Mouse (Mus musculus) intestine, embryonic 14.5 days (tissue): ENCODE data around the gene Irgq. TPM values are rescaled to one million over a fixed set of nuclear protein-coding genes. Genes with fewer than 3 reads are reported as not detected.
"Not testable (repeated sequence)": the region's sequence is repeated elsewhere in the genome, so short reads cannot be mapped to it uniquely, and the experiment has no call there.

Experiments
- ATAC-seq: fragments of 200-750 bp; cut with Nextera tagmentation; replicated peaks from 2 replicates; pipeline ENCODE4 v1.8.0; 2017; ENCODE audit warnings: low read depth, moderate number of reproducible peaks, moderate TSS enrichment, moderate library complexity; ENCODE audit not compliant: low FRiP score, low TSS enrichment
- DNase-seq: peaks from one replicate; pipeline ENCODE4 v3.0.0-alpha.2; 2018; ENCODE audit warnings: low spot score
- H3K27ac ChIP-seq: fragments of 300-500 bp; sonication (generic); 2 replicates; pipeline ENCODE4 v1.5.1; 2014; ENCODE audit warnings: low read depth, mild to moderate bottlenecking, control low read depth
- H3K27me3 ChIP-seq: fragments of 300-500 bp; sonication (generic); replicated peaks from 2 replicates; pipeline ENCODE4 v1.6.1; 2014; ENCODE audit warnings: low read length, control low read depth; ENCODE audit not compliant: control insufficient read depth, insufficient read depth
- H3K36me3 ChIP-seq: fragments of 300-500 bp; sonication (generic); 2 replicates; pipeline ENCODE4 v1.6.1; 2014; ENCODE audit warnings: low read length, control low read depth; ENCODE audit not compliant: control insufficient read depth, insufficient read depth
- H3K4me1 ChIP-seq: fragments of 300-500 bp; sonication (generic); replicated peaks from 2 replicates; pipeline ENCODE4 v1.6.1; 2014; ENCODE audit warnings: low read length, control low read depth, mixed read lengths; ENCODE audit not compliant: control insufficient read depth, insufficient read depth
- H3K4me2 ChIP-seq: fragments of 300-500 bp; sonication (generic); 2 replicates; pipeline ENCODE4 v1.6.1; 2014; ENCODE audit warnings: low read length
- H3K4me3 ChIP-seq: fragments of 300-500 bp; sonication (generic); 2 replicates; pipeline ENCODE4 v1.5.1; 2014; ENCODE audit warnings: low read depth, low read length, control low read depth, mixed read lengths
- H3K9ac ChIP-seq: fragments of 300-500 bp; sonication (generic); 2 replicates; pipeline ENCODE4 v1.6.1; 2014; ENCODE audit warnings: mild to moderate bottlenecking, low read length
- H3K9me3 ChIP-seq: fragments of 300-500 bp; sonication (generic); 2 replicates; pipeline ENCODE4 v1.6.1; 2016; ENCODE audit warnings: low read length, control low read depth; ENCODE audit not compliant: control insufficient read depth
- WGBS: fragments of 180-500 bp; shearing (Covaris S2); extraction: QIAGEN DNeasy Blood & Tissue Kit; methylation state at CpG from one replicate; pipeline ENCODE4 v1.1.7; 2014; 5-methylcytosine and 5-hydroxymethylcytosine counted together
- polyA plus RNA-seq: library from polyadenylated mRNA; unstranded; fragments of >200 nt; fragmentation: Nextera tagmentation; extraction: Ambion mirVana; gene quantifications from 2 replicates; pipeline ENCODE4 v1.2.1, GENCODE M21; 2014

The Irgq gene
- polyA plus RNA-seq, 1 experiment from 2014 or later, result 6.3 TPM

DNA sequence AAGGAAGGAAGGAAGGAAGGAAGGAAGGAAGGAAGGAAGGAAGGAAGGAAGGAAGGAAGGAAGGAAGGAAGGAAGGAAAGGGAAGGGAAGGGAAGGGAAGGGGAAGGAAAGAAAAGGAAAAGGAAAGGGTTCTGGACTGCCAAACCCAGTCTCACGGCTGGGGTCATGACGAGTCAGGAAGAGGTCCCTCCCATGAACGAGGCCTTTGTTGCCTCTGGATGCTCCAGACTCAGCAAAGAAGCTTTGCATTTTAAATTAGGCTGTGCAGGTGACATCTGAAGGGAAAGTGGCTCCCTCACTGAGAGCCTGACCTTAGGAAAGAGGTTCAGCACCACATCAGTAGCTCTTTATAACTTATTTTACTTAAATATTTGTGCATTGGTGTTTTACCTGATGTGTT is 11.4 kb upstream of the Irgq start:
- Histone ChIP-seq H3K4me2 (no peak overlapping the region), H3K9me3 (no peaks in the 10 kb centered on the region), H3K4me3 (no peak overlapping the region), H3K36me3 (peaks cover 7% of the 10 kb centered on the region; the same call in 1 of the 2 replicates), H3K27me3 (no peaks in the 10 kb centered on the region), H3K27ac (no peak overlapping the region), H3K4me1 (no peaks in the 10 kb centered on the region), H3K9ac (no peak overlapping the region)
- DNase-seq (no peak), ATAC-seq (no peak)
- 62% methylated on average over 3 of the region's 3 CpGs for WGBS

DNA sequence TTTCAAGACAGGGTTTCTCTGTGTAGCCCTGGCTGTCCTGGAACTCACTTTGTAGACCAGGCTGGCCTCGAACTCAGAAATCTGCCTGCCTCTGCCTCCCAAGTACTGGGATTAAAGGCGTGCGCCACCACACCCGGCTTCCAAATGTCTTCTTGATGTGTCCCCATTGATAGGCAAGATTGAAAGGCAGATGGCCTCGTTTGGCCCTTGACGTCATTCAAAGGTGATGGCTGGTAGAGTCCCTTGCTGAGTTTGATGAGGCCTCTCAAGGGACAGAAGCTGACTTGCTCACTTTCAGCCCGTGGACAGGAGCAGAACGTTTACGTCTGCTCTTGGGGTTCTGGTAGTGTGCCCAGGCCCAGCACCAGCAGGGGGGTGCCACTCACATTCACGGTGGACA is 10.4 kb upstream of the Irgq start:
- H3K36me3 ChIP-seq, H3K4me1 ChIP-seq, H3K9me3 ChIP-seq, ATAC-seq, H3K4me2 ChIP-seq, H3K27ac ChIP-seq, DNase-seq, H3K27me3 ChIP-seq, H3K4me3 ChIP-seq, H3K9ac ChIP-seq: not testable (repeated sequence)
- WGBS, result 92% methylated on average over 9 of the region's 10 CpGs

GRCm38 (mm10) chr7:24522805-24523204 is 7.7 kb upstream of the Irgq start:
- Histone ChIP-seq H3K27ac (no peak overlapping the region), H3K9ac (no peak overlapping the region), H3K36me3 (no peaks in the 10 kb centered on the region), H3K9me3 (no peaks in the 10 kb centered on the region), H3K4me3 (no peak overlapping the region), H3K27me3 (no peaks in the 10 kb centered on the region), H3K4me1 (no peaks in the 10 kb centered on the region), H3K4me2 (no peak overlapping the region)
- ATAC-seq (no peak), DNase-seq (no peak)
- 57% methylated on average over 5 of the region's 5 CpGs for WGBS

GRCm38 (mm10) chr7:24523723-24524122 is 6.8 kb upstream of the Irgq start:
- 86% methylated on average over 6 of the region's 6 CpGs for WGBS
- ATAC-seq, result no peak
- Histone ChIP-seq H3K4me2 (no peak overlapping the region), H3K9me3 (no peaks in the 10 kb centered on the region), H3K9ac (no peak overlapping the region), H3K27ac (no peak overlapping the region), H3K4me3 (no peak overlapping the region), H3K27me3 (no peaks in the 10 kb centered on the region), H3K4me1 (no peaks in the 10 kb centered on the region), H3K36me3 (no peaks in the 10 kb centered on the region)
- no peak for DNase-seq

DNA sequence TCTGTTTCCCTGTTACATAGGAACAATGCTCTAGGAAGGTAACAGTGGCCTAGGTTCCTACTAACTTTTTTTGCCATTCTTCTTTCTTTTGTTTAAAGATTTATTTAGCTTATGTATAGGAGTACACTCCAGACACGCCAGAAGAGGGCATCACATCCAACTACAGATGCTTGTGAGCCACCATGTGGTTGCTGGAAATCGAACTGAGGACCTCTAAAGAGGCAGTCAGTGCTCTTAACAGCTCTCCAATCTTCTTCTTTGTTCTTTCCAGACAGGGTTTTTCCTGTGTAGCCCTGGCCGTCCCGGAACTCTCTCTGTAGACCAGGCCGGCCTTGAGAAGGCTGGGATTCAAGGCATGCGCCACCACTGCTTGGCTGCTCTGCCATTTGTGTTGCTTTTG is 5.5 kb upstream of the Irgq start:
- no peak overlapping the region for H3K9ac ChIP-seq
- H3K4me1 ChIP-seq, result peaks cover 7% of the 10 kb centered on the region
- DNase-seq (no peak), ATAC-seq (no peak)
- H3K27ac ChIP-seq, result no peak overlapping the region
- no peak overlapping the region for H3K4me2 ChIP-seq
- no peaks in the 10 kb centered on the region for H3K9me3 ChIP-seq
- 82% methylated on average over 6 of the region's 6 CpGs for WGBS
- no peaks in the 10 kb centered on the region for H3K36me3 ChIP-seq
- H3K4me3 ChIP-seq, result no peak overlapping the region
- H3K27me3 ChIP-seq, result no peaks in the 10 kb centered on the region

DNA sequence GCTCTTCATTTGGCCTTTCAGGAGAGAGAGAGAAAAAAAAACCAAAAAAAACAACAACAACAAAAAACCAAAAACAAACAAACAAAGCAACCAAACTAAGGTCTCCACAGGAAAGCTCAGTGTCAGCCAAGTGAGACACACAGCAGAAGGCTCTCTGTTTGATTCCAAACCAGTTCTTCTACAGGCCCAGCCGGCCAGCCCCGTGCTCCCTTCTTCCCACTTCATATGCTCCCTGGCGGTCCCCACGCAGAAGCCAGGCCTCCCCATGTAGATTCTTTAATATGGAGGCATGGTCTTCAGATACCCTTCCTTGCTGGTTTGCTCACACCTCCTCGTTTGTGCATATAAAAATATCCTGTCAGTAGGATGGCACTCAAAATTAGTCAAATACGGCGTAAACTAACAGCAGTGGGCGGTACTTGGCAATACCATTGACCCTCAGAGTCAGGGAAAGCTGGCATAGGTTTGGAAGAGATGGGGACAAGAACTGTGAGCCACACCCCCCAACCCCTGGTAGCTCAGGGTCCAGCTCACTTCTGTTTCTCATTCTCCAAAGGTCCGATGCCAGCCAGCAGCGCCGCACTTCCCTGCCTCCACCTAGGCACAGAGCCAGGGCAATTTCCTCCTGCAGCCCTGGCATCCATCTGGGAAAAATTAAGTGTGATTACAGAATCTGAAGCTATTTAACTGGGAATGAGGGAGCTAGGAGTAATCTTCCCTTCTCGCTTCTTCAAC is 4.6 kb upstream of the Irgq start:
- H3K27ac ChIP-seq, result no peak overlapping the region
- no peaks in the 10 kb centered on the region for H3K36me3 ChIP-seq
- no peak for DNase-seq
- peaks cover 7% of the 10 kb centered on the region for H3K4me1 ChIP-seq
- H3K9me3 ChIP-seq, result no peaks in the 10 kb centered on the region
- no peak overlapping the region for H3K4me3 ChIP-seq
- ATAC-seq, result no peak
- H3K9ac ChIP-seq, result no peak overlapping the region
- WGBS, result 92% methylated on average over 12 of the region's 12 CpGs
- no peaks in the 10 kb centered on the region for H3K27me3 ChIP-seq
- no peak overlapping the region for H3K4me2 ChIP-seq

GRCm38 (mm10) chr7:24528861-24529260 is 1.6 kb upstream of the Irgq start:
- WGBS, result 94% methylated on average over 11 of the region's 11 CpGs
- DNase-seq, result no peak
- Histone ChIP-seq H3K4me3 (no peak overlapping the region), H3K9me3 (no peaks in the 10 kb centered on the region), H3K4me1 (peaks cover 15% of the 10 kb centered on the region), H3K27me3 (0 out of 2 replicates have a peak, but pooled peaks cover 3% of the 10 kb centered on the region), H3K36me3 (peaks cover 8% of the 10 kb centered on the region; the same call in 1 of the 2 replicates), H3K27ac (no peak overlapping the region), H3K9ac (no peak overlapping the region), H3K4me2 (no peak overlapping the region)
- no peak for ATAC-seq

DNA sequence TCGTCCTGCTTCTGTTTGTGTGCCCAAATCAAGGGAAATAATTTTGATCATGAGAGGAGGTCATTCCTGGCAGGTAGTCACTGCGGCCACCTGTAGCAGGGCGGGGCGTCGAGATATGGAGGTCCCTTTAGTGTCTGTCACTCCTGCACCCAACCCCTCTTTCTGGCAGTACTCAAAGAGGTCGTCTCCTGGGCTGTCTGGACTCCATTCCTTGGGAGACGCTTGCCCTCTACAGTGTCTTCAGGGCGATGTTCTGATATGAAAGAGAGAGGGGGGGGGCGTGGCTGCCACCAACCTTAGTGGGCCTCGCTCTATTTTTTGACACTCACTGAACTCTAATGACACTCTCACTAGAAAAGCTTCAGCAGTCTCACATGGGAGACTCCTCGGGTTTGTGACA is 909 bp upstream of the Irgq start:
- Histone ChIP-seq H3K36me3 (peaks cover 15% of the 10 kb centered on the region), H3K27me3 (0 out of 2 replicates have a peak, but pooled peaks cover 3% of the 10 kb centered on the region), H3K9ac (peak overlapping the region; percentile 69), H3K4me1 (peaks cover 15% of the 10 kb centered on the region), H3K9me3 (no peaks in the 10 kb centered on the region), H3K4me2 (peak overlapping the region; percentile 93), H3K27ac (peak overlapping the region; percentile 88), H3K4me3 (peak overlapping the region; percentile 82)
- WGBS, result 56% methylated on average over 11 of the region's 11 CpGs
- DNase-seq (no peak), ATAC-seq (no peak)
